Mouse (Mus musculus): ENCODE measurements around the gene Mapk9. TPM values are rescaled to one million over a fixed set of nuclear protein-coding genes. Genes with fewer than 3 reads are reported as not detected.

Mapk9 gene
- total RNA-seq, 1 experiment from 2014 or later, result 45.2 TPM

DNA sequence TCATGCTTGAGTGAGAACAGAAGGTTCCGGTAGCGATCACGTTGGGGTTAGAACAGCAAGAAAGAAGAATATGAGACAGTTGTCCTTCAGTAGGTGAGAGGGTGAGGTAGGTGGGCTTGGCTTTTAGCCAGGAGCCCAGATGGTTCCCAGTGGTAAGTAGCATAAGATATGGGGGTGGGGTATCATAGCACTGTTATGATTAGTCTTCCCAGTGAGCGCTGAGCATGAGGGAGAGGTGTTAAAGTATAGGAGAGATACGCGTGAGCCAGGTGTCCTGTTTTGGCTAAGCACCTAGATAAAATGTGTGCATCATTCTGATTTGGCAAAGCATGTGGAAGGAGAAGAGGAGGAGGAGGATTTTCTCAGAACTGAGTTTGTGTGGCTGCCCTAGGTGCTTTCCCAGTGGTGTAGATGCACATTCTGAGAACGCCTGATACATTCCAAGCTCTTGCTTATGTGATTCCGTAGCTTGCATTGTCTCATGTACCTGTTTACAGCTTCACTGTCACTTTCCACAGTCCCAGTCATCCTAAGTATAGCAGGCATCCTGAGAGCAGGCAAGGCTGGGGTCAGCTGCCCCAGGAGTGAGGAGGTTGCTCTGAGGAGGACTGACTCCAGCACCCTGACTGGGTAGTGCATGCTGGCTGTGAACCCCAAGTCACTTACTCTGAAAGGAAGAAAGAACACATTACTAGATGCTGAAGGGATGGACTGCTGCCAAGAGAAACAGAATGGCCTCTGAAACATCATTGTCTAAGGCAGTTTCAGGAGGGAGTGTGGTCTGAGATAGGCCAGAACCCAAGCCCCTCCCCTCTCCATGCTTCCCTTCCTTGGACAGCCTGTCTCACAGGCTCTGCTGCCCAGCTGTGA is 30.6 kb downstream of the Mapk9 start:
- ATAC-seq (ENCODE audit: extremely low read depth, insufficient number of reproducible peaks, low FRiP score, poor library complexity, severe bottlenecking), result no peak

- ATAC-seq (ENCODE audit: extremely low read depth, insufficient number of reproducible peaks, low FRiP score, poor library complexity, severe bottlenecking), result no peak
Measured at GRCm38 (mm10) chr11:49879950-49880642, 33.5 kb downstream of the Mapk9 start.

DNA sequence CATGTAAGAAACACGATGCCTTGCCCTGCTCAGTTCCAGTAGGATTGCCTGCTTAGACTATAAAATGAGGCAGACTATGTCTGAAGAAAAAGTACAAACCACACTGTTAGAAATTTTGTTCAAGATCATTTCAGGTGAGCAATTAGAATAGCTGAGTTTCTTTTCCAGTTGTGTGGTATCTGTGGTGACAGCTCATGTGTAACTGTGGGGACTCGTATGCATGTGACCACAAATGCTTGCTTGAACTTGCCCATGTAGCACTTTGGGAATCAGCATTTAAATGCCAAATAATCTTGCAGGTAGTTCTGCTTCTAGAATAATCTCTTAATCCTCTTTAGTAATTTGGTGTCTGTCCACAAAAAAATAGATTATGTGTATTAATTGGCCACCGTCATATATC is 36.8 kb downstream of the Mapk9 start:
- no peak for ATAC-seq (ENCODE audit: extremely low read depth, insufficient number of reproducible peaks, low FRiP score, poor library complexity, severe bottlenecking)

- no peak for ATAC-seq (ENCODE audit: extremely low read depth, insufficient number of reproducible peaks, low FRiP score, poor library complexity, severe bottlenecking)
Measured at GRCm38 (mm10) chr11:49888469-49888868, 41.9 kb downstream of the Mapk9 start.

DNA sequence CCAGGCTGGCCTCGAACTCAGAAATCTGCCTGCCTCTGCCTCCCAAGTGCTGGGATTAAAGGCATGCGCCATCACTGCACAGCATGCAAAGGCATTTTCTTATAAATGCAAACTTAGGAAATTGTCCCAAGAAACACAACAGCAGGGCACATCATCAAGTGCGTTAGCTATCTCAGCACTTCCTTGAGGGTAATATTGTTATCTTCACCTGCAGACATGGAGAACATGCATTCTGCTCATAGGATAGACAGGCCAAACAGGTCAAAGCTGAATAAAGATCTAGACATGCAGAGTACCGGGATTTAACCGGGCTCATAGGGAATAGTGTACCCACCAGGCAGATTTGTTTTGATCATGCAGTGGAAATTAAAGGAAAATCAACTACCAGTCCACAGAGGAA is 45.4 kb downstream of the Mapk9 start:
- ATAC-seq (ENCODE audit: extremely low read depth, insufficient number of reproducible peaks, low FRiP score, poor library complexity, severe bottlenecking), result no peak

GRCm38 (mm10) chr11:49893806-49894205 is 47.3 kb downstream of the Mapk9 start:
- no peak for ATAC-seq (ENCODE audit: extremely low read depth, insufficient number of reproducible peaks, low FRiP score, poor library complexity, severe bottlenecking)

GRCm38 (mm10) chr11:49895966-49896590 is 49.5 kb downstream of the Mapk9 start:
- no peak for ATAC-seq (ENCODE audit: extremely low read depth, insufficient number of reproducible peaks, low FRiP score, poor library complexity, severe bottlenecking)

DNA sequence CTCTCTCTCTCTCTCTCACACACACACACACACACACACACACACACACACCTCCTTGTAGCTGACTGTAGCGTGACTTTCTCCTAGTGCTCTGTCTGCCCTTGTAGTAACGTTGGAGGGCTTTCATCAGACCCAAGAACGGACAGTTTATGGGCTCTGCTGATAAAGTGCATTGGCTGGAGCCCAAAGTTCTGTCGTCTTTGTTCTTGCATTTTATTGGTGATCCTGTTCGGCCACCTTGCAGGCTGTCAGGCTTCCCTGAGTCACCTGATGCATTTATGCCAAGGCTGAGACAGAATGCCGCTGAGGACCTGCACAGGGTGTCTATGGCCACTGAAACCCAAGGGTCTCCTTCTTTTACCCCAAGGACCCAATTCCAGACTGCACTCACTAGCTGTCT is 53.5 kb downstream of the Mapk9 start:
- ATAC-seq (ENCODE audit: extremely low read depth, insufficient number of reproducible peaks, low FRiP score, poor library complexity, severe bottlenecking), result no peak

DNA sequence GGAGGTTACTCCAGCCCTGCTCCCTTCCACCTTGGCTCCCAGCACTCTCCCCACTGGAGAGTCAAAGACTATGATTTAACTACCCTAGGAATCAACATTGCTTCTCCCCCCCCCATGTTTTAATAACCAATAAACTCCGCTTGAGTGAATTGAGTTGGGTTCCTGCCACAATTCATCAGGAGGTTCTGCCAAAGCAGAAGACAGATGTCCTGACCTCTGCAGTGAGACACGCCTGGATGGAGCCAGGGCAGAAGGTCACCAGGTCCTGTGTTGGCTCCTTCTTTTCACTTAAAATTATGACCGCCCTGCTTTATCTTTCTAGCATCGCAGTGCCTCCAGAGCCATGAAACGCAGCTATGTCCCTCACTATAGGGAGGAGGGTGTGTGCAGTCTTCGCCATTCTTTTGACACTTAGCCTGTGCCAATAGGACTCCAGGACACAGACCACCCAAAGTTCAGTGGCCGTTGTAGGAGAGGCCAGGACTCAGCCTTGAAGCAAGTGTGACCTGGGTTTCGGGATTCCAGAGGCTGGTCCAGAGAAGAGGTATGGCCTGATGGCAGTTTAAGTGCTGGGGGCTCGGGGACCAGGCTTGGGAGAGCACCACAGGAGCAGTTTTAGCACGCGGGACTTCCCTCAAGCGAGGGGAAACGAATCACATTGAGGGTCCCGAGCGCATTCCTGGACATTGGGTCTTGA is 54.6 kb downstream of the Mapk9 start:
- no peak for ATAC-seq (ENCODE audit: extremely low read depth, insufficient number of reproducible peaks, low FRiP score, poor library complexity, severe bottlenecking)

DNA sequence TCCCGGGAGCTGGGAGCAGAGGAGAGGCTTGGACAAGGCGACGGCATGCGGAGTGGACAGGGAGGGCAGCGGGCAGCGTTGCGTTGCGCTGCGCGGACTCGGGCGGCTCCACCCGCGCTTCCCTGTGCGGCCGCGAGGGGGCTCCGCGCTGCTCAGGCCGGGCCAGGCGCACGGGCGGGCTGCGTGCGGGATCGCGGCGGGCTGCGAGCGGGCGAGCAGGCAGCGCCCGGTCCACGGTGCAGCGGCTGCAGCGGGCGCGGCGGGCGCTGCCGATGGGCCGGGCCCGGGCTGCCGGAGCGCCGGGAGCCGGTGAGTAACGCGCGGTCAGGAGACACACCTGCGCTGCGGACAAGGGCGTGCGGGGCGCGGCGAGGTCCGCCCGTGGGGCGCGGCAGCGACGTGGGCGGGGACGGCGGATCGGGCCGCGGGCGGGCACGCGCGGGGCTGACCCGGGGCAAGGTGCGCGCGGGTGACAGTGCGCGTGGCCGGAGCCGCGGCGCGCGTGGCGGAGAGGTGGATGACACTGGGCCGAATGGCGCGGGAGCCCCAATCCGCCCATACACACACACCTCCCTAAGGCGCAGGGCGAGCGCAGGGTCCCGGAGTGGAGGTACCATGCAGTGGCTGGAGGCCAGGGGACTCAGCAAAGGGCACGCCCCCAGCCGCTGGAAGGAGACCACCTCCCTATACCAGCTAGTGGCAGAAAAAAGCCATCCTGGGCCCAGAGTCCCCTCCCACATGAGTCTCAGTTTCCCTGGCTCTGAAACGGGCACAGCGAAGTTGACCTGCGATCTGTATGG is 55.3 kb downstream of the Mapk9 start, which contains the start of gene Rasgef1c:
TSS of gene Rasgef1c (plus strand) at position 177 of the 800 bp plus-strand sequence.
- ATAC-seq (ENCODE audit: extremely low read depth, insufficient number of reproducible peaks, low FRiP score, poor library complexity, severe bottlenecking), result no peak

GRCm38 (mm10) chr11:49903333-49903732 is 56.8 kb downstream of the Mapk9 start:
- no peak for ATAC-seq (ENCODE audit: extremely low read depth, insufficient number of reproducible peaks, low FRiP score, poor library complexity, severe bottlenecking)

- ATAC-seq (ENCODE audit: extremely low read depth, insufficient number of reproducible peaks, low FRiP score, poor library complexity, severe bottlenecking), result no peak
Measured at GRCm38 (mm10) chr11:49918521-49919180, 72.1 kb downstream of the Mapk9 start.

- ATAC-seq (ENCODE audit: extremely low read depth, insufficient number of reproducible peaks, low FRiP score, poor library complexity, severe bottlenecking), result no peak
Measured at GRCm38 (mm10) chr11:49919304-49919703, 72.8 kb downstream of the Mapk9 start.

GRCm38 (mm10) chr11:49923539-49923938 is 77.0 kb downstream of the Mapk9 start:
- no peak for ATAC-seq (ENCODE audit: extremely low read depth, insufficient number of reproducible peaks, low FRiP score, poor library complexity, severe bottlenecking)

DNA sequence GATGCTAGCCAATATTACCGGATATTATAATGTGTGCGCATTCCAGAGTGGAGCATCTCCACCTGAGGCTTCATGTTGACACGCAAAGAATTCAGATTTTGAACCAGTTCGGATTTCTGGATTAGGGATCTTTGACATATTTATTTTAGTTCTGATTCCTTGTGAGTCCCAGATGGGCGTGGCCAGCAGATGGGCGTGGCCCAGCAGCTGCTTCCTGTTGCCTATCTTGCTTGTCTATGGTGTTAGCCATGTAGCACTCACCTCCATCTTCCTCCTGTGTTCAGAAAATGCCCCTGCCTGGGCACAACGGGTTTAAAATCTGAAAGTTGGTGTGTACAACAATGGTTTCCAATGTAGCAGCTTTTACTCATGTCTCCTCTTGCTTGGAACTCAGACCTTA is 79.6 kb downstream of the Mapk9 start:
- ATAC-seq (ENCODE audit: extremely low read depth, insufficient number of reproducible peaks, low FRiP score, poor library complexity, severe bottlenecking), result no peak

DNA sequence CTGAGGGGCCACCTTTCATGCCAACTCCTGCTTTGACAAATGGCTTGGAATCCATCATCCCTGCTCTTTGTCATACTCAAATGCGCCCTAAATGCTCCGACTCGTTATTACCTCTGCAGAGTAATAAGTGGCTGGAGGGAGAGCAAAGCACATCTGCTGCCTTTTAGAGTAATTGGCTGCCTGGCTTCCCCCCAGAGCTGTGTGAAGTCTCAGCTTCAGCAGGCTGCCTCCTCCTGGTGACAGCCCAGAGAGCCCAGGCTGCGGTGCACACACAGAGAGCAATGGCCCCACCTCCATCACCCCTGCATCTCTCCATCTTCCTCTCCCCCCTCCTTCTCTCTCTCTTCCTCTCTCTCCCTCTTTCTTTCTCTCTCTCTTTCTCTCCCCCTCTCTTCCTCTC is 80.6 kb downstream of the Mapk9 start:
- ATAC-seq (ENCODE audit: extremely low read depth, insufficient number of reproducible peaks, low FRiP score, poor library complexity, severe bottlenecking), result no peak

DNA sequence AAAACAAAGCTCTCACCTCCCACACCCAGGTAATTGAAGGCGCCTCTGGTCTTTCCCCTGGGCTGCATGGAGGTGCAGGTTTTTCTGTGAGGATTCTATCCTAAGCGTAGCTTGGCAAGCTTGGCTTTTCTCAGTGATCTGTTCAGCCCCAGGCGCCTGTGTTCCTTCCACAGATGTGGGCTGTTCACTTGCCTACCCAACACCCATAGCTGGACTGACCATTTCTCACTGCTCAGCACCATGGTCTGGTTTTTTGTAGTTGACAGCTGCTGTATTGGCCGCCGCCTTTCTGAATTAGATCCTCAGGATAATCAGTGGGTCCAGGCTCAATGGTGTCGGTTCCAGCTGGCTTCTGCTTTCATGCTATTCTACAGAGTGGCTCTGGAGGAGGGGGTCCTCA is 81.1 kb downstream of the Mapk9 start:
- ATAC-seq (ENCODE audit: extremely low read depth, insufficient number of reproducible peaks, low FRiP score, poor library complexity, severe bottlenecking), result no peak

GRCm38 (mm10) chr11:49931037-49931625 is 84.6 kb downstream of the Mapk9 start:
- ATAC-seq (ENCODE audit: extremely low read depth, insufficient number of reproducible peaks, low FRiP score, poor library complexity, severe bottlenecking), result no peak
